Mouse (Mus musculus) brain, embryonic 14.5 days (tissue): Measurements from ENCODE around the gene Gsta1. TPM values are rescaled to one million over a fixed set of nuclear protein-coding genes. Genes with fewer than 3 reads are reported as not detected.
"Not testable (repeated sequence)": the region's sequence is repeated elsewhere in the genome, so short reads cannot be mapped to it uniquely, and the experiment has no call there.

Experiments used
- DNase-seq: peaks from one replicate; pipeline ENCODE4 v3.0.0-alpha.2; 2011; ENCODE audit warnings: low read depth
- CTCF ChIP-seq: fragments of 200-500 bp; IDR thresholded peaks from 2 replicates; pipeline ENCODE4 v1.5.1; 2012; ENCODE audit warnings: inconsistent platforms, mild to moderate bottlenecking, moderate library complexity, borderline replicate concordance; ENCODE audit not compliant: insufficient read depth, insufficient read length; ENCODE audit errors: extremely low read depth
- polyA plus RNA-seq: library from polyadenylated mRNA; depleted of rRNA; stranded (reverse); fragments of >200 nt; gene quantifications from 2 replicates; pipeline ENCODE4 v1.2.3, GENCODE M21; 2012; rRNA removed

Gsta1 gene
- polyA plus RNA-seq, 1 experiment = not detected

- 0 out of 2 replicates have a peak, but pooled peaks have one; percentile 9 for TF ChIP-seq CTCF
- DNase-seq = not testable (repeated sequence)
Observed at GRCm38 (mm10) chr9:78259688-78260087, 29.2 kb downstream of the Gsta1 start.

DNA sequence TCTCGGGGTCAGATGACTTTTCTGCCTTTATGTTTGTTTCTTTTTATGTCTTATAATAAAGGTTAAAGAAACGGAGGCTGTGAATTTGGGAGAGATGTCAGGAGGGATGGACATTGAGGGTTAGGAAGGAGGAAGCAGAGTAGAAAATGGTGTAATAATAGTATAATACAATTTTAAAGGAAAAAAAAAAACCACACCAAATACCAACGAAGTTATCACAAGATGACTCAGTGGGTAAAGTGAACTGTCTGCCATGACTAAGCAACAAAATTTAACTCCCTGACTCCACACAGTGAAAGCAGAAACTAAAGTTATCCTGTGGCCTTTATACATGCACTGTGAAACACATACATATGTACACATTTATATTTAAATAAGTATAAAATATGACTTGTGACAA, 40.5 kb downstream of the Gsta1 start:
- DNase-seq = not testable (repeated sequence)

GRCm38 (mm10) chr9:78282002-78282711, 51.7 kb downstream of the Gsta1 start:
- DNase-seq = not testable (repeated sequence)

- DNase-seq = not testable (repeated sequence)
Observed at GRCm38 (mm10) chr9:78289063-78289462, 58.6 kb downstream of the Gsta1 start.

- not testable (repeated sequence) for DNase-seq
Observed at GRCm38 (mm10) chr9:78289723-78290122, 59.3 kb downstream of the Gsta1 start, which contains the start of gene Gm10639. TSS of gene Gm10639 (plus strand) at chr9:78289923.

Other genes with a start within 250 kb of the Gsta1 start
- not detected in 2 replicates for gene Gcm1, start 178.7 kb upstream of the Gsta1 start, polyA plus RNA-seq
- 61.9 and 77.0 TPM in 2 replicates for gene Fbxo9, start 121.6 kb upstream of the Gsta1 start, polyA plus RNA-seq
- 45.0 and 55.6 TPM in 2 replicates for gene Ick, start 121.5 kb upstream of the Gsta1 start, polyA plus RNA-seq
- 10.6 and 14.7 TPM in 2 replicates for gene Gsta4, start 47.9 kb upstream of the Gsta1 start, polyA plus RNA-seq
- not detected in 2 replicates for gene Gm3776, start 26.5 kb downstream of the Gsta1 start, polyA plus RNA-seq
- gene Gm10639, start 59.3 kb downstream of the Gsta1 start, polyA plus RNA-seq = not detected in 2 replicates
- gene Omt2a, start 84.1 kb downstream of the Gsta1 start, polyA plus RNA-seq = not detected in 2 replicates
- not detected in 2 replicates for gene Omt2b, start 96.9 kb downstream of the Gsta1 start, polyA plus RNA-seq
- gene Gsta2, start 125.1 kb downstream of the Gsta1 start, polyA plus RNA-seq = 0.20 TPM in 1 of 2 replicates, not detected in the other
- gene Dppa5a, start 137.5 kb downstream of the Gsta1 start, polyA plus RNA-seq = 4.1 and 4.5 TPM in 2 replicates
- 3.9 TPM in 2 replicates for gene Ooep, start 148.1 kb downstream of the Gsta1 start, polyA plus RNA-seq
- 0.27 and 0.42 TPM in 2 replicates for gene Ddx43, start 165.1 kb downstream of the Gsta1 start, polyA plus RNA-seq
- 0.67 and 0.97 TPM in 2 replicates for gene Cgas, start 212.6 kb downstream of the Gsta1 start, polyA plus RNA-seq
- 23.8 and 25.0 TPM in 2 replicates for gene Mto1, start 217.6 kb downstream of the Gsta1 start, polyA plus RNA-seq
- 0.40 and 0.55 TPM in 2 replicates for gene Gm17324, start 218.1 kb downstream of the Gsta1 start, polyA plus RNA-seq